Mouse (Mus musculus) myocyte (in vitro differentiated cells): ENCODE results near the gene Foxn4.

Source experiments
- CEBPB ChIP-seq: IDR thresholded peaks from 2 replicates; pipeline ENCODE4 v1.6.1; 2011; ENCODE audit warnings: mild to moderate bottlenecking, moderate library complexity; ENCODE audit not compliant: poor library complexity, insufficient read depth, severe bottlenecking
- E2F4 ChIP-seq: IDR thresholded peaks from one replicate; pipeline ENCODE4 v1.6.1; 2011; ENCODE audit warnings: mild to moderate bottlenecking, control low read depth, moderate library complexity; ENCODE audit not compliant: insufficient read depth
- MAX ChIP-seq: IDR thresholded peaks from one replicate; pipeline ENCODE4 v1.6.1; 2011; ENCODE audit warnings: low read depth, mild to moderate bottlenecking, control low read depth
- MYOD1 ChIP-seq, 3 experiments: IDR thresholded peaks; one replicate each; pipeline ENCODE4 v1.6.1; 2011; ENCODE audit warnings: control low read depth in 2 of 3, low read depth in 2 of 3, mild to moderate bottlenecking in 2 of 3, moderate library complexity in 1 of 3; ENCODE audit not compliant: insufficient read length in 2 of 3, control insufficient read depth in 1 of 3
- POLR2A ChIP-seq: IDR thresholded peaks from one replicate; pipeline ENCODE4 v1.6.1; 2011; ENCODE audit warnings: low read depth, mild to moderate bottlenecking, control low read depth, moderate library complexity; ENCODE audit not compliant: insufficient read length
- POLR2AphosphoS2 ChIP-seq: IDR thresholded peaks from one replicate; pipeline ENCODE4 v1.6.1; 2011; ENCODE audit warnings: low read depth, control low read depth; ENCODE audit not compliant: insufficient read length
- SRF ChIP-seq: IDR thresholded peaks from one replicate; pipeline ENCODE4 v1.6.1; 2011; ENCODE audit warnings: low read depth; ENCODE audit not compliant: control insufficient read depth, insufficient read length
- TCF12 ChIP-seq: IDR thresholded peaks from one replicate; pipeline ENCODE4 v1.6.1; 2011; ENCODE audit warnings: mild to moderate bottlenecking, control low read depth; ENCODE audit not compliant: poor library complexity, insufficient read depth, severe bottlenecking
- USF1 ChIP-seq: IDR thresholded peaks from one replicate; pipeline ENCODE4 v1.6.1; 2011; ENCODE audit warnings: low read depth, mild to moderate bottlenecking, control low read depth, moderate library complexity

- TF ChIP-seq POLR2AphosphoS2 (no peak), POLR2A (no peak), SRF (no peak), E2F4 (no peak), USF1 (no peak), TCF12 (no peak), MYOD1 (IDR thresholded peaks at IDR 0.05; ENCODE audit: control insufficient read depth in 1 of 3, insufficient read length in 2 of 3, low read depth in 2 of 3) (no peak), MAX (no peak), CEBPB (no peak)
These were observed 32.9 kb upstream of the Foxn4 start for GRCm38 (mm10) chr5:114306496-114306895.
